Mouse (Mus musculus) hindbrain, embryonic 10.5 days (tissue): ENCODE data around the gene Slc24a1. TPM values are rescaled to one million over a fixed set of nuclear protein-coding genes. Genes with fewer than 3 reads are reported as not detected.

Experiments
- DNase-seq: peaks from one replicate; pipeline ENCODE4 v3.0.0-alpha.2; 2017; ENCODE audit warnings: low spot score
- H3K27ac ChIP-seq: fragments of 300-500 bp; sonication (generic); 2 replicates; pipeline ENCODE4 v1.5.1; 2016; ENCODE audit warnings: mild to moderate bottlenecking, moderate library complexity
- H3K27me3 ChIP-seq: fragments of 300-500 bp; sonication (generic); 2 replicates; pipeline ENCODE4 v1.6.1; 2016; ENCODE audit warnings: mild to moderate bottlenecking; ENCODE audit not compliant: poor library complexity, insufficient read depth, severe bottlenecking
- H3K36me3 ChIP-seq: fragments of 300-500 bp; sonication (generic); 2 replicates; pipeline ENCODE4 v1.6.1; 2016; ENCODE audit warnings: mild to moderate bottlenecking, moderate library complexity
- H3K4me1 ChIP-seq: fragments of 300-500 bp; sonication (generic); replicated peaks from 2 replicates; pipeline ENCODE4 v1.6.1; 2016; ENCODE audit warnings: mild to moderate bottlenecking
- H3K4me3 ChIP-seq: fragments of 300-500 bp; sonication (generic); 2 replicates; pipeline ENCODE4 v1.5.1; 2016; ENCODE audit warnings: mild to moderate bottlenecking, moderate library complexity
- H3K9me3 ChIP-seq: fragments of 300-500 bp; sonication (generic); 2 replicates; pipeline ENCODE4 v1.6.1; 2016; ENCODE audit warnings: mild to moderate bottlenecking, moderate library complexity
- WGBS: fragments of 180-500 bp; shearing (Covaris S2); methylation state at CpG from one replicate; pipeline ENCODE4 v1.1.7; 2016; 5-methylcytosine and 5-hydroxymethylcytosine counted together
- polyA plus RNA-seq: library from polyadenylated mRNA; unstranded; fragments of >200 nt; fragmentation: Nextera tagmentation; extraction: Ambion mirVana; gene quantifications from 2 replicates; pipeline ENCODE4 v1.2.1, GENCODE M21; 2016

The Slc24a1 gene
- polyA plus RNA-seq, 1 experiment from 2014 or later = not detected

DNA sequence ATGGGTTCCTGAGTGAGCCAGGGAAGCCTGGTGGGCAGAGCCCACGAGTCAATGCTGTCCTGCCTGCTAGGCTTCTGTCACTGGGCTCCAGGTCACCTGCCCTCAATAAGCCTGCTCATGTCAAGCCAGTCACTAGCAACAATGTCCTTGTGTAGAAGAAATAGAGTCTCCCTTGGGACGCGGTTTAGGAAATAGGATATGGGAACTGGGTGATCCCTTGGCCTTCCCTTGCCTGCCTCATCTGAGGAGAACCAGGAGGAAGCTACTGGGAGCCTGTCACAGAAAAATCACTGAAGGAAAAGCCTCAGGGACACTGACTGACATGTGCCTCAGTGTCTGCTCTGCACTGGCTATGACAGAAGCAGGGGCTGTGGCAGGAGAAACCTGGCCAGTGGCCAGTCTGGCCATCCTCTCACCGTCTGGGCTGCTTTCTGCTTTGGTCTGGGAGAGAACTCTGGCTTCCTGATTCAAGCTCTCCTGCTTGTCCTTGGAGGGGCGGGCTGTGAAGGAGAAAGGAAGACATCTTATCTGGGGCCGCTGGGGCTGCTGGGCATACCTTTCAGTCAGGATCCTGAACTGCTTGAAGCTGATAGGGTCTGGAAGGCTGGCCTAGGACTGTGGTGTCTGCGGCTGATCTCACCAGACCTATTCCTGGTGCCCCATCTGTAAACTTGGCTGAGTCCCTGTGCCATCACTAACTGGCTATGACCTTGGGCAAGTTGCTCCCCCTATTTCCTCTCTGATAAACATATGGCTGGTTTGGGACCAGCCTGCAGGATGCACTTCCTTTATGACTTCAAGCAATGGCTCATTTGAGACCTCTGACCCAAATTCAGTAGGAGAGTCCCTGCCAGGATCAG lies 19.4 kb downstream of the Slc24a1 start:
- no peaks in the 10 kb centered on the region for H3K9me3 ChIP-seq
- no peaks in the 10 kb centered on the region for H3K36me3 ChIP-seq
- peak overlapping the region; percentile 20; the same call in 1 of the 2 replicates for H3K27ac ChIP-seq
- DNase-seq = no peak
- no peaks in the 10 kb centered on the region; the same call in none of the 2 replicates for H3K27me3 ChIP-seq
- H3K4me1 ChIP-seq = peaks cover 23% of the 10 kb centered on the region
- no peak overlapping the region for H3K4me3 ChIP-seq
- WGBS = 77% methylated on average over 7 of the region's 7 CpGs

DNA sequence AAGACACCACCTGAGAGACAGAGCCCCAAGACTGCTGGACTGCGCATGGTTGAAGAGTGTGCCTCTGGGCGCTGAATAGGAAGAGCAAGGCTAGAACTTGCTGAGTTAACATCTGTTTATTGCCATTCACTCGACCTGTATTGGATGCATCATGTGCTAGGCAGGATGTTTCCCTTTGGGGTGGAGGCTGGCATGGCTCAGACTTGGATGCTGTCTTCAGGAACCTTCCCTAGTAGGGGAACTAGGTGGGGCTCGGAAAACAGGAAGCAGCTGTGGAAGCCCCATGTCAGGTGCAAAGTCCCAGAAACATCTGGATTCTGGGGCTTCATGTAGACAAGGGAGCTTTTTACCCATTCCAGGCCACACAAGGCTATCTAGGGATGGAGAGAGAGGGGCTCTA lies 21.2 kb downstream of the Slc24a1 start:
- WGBS = 84% methylated on average over 4 of the region's 4 CpGs
- Histone ChIP-seq H3K4me1 (peaks cover 17% of the 10 kb centered on the region), H3K4me3 (no peak overlapping the region), H3K27me3 (no peaks in the 10 kb centered on the region), H3K36me3 (no peaks in the 10 kb centered on the region), H3K27ac (no peak overlapping the region), H3K9me3 (no peaks in the 10 kb centered on the region)
- DNase-seq = no peak

- no peak overlapping the region for H3K4me3 ChIP-seq
- DNase-seq = no peak
- no peaks in the 10 kb centered on the region for H3K36me3 ChIP-seq
- no peak overlapping the region for H3K27ac ChIP-seq
- WGBS = 89% methylated on average over 8 of the region's 8 CpGs
- H3K4me1 ChIP-seq = 0 out of 2 replicates have a peak, but pooled peaks cover 2% of the 10 kb centered on the region
- no peaks in the 10 kb centered on the region for H3K27me3 ChIP-seq
- H3K9me3 ChIP-seq = no peaks in the 10 kb centered on the region
Observed at GRCm38 (mm10) chr9:64926201-64926991, 25.0 kb downstream of the Slc24a1 start.

GRCm38 (mm10) chr9:64925771-64926170 lies 25.6 kb downstream of the Slc24a1 start:
- no peak for DNase-seq
- 64% methylated on average over 5 of the region's 5 CpGs for WGBS
- H3K9me3 ChIP-seq = no peaks in the 10 kb centered on the region
- no peaks in the 10 kb centered on the region for H3K36me3 ChIP-seq
- no peaks in the 10 kb centered on the region for H3K27me3 ChIP-seq
- no peak overlapping the region for H3K27ac ChIP-seq
- no peak overlapping the region for H3K4me3 ChIP-seq
- H3K4me1 ChIP-seq = 0 out of 2 replicates have a peak, but pooled peaks cover 2% of the 10 kb centered on the region

GRCm38 (mm10) chr9:64918560-64918959 lies 32.8 kb downstream of the Slc24a1 start:
- H3K4me1 ChIP-seq = peaks cover 7% of the 10 kb centered on the region; the same call in 1 of the 2 replicates
- peak; percentile 60 for DNase-seq
- peak overlapping the region; percentile 43 for H3K4me3 ChIP-seq
- no peaks in the 10 kb centered on the region for H3K27me3 ChIP-seq
- H3K27ac ChIP-seq = peak overlapping the region; percentile 67; the same call in 1 of the 2 replicates
- H3K36me3 ChIP-seq = peaks cover 8% of the 10 kb centered on the region
- no peaks in the 10 kb centered on the region for H3K9me3 ChIP-seq
- 41% methylated on average over 16 of the region's 16 CpGs for WGBS

DNA sequence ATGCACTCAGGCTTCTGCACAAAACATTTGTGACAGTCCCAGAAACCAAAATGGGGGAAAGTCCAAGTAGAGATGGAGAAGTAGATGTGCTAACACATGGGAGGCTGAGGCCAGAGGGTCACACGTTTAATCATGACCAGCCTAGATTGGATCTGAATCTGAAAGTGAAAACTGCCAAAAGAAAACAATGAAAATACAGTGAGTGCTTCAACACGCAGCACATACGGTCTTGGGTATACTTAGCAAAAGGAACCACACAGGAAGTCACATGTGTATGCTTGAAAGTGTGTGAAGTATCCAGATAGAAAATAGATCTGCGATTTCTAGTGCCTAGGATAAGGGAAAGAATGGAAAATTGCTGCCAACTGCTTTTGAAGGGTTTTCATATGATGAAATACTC lies 36.8 kb downstream of the Slc24a1 start:
- WGBS = 89% methylated on average over 4 of the region's 4 CpGs
- H3K9me3 ChIP-seq = no peaks in the 10 kb centered on the region
- no peak for DNase-seq
- no peaks in the 10 kb centered on the region for H3K27me3 ChIP-seq
- H3K36me3 ChIP-seq = peaks cover 27% of the 10 kb centered on the region
- H3K4me1 ChIP-seq = peaks cover 5% of the 10 kb centered on the region; the same call in 1 of the 2 replicates
- no peak overlapping the region for H3K27ac ChIP-seq
- H3K4me3 ChIP-seq = no peak overlapping the region

DNA sequence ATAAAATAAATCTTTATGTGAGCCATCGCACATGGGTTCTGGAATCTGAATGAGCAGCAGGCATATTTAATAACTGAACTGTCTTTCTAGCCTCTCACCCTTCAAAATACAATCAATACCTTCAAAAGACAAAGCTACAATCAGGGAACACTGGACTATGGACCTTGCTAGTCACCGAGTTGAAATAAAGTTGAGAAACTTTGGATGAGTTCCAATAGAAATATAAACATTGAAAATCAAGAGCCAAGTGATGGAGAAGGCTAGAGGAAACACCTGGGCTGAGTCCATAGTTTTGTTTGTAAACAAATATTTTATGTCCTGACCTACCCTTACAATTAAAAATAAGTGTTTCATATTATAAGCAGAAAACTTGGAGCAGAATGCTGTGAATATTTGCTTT lies 37.4 kb downstream of the Slc24a1 start:
- Histone ChIP-seq H3K4me3 (no peak overlapping the region), H3K27ac (no peak overlapping the region)

GRCm38 (mm10) chr9:64913406-64913805 lies 38.0 kb downstream of the Slc24a1 start:
- Histone ChIP-seq H3K9me3 (no peaks in the 10 kb centered on the region), H3K27me3 (no peaks in the 10 kb centered on the region)
- 94% methylated on average over 4 of the region's 4 CpGs for WGBS

More for the DNA sequence above, 37.4 kb downstream of the Slc24a1 start:
- 90% methylated on average over 2 of the region's 2 CpGs for WGBS
- Histone ChIP-seq H3K27me3 (no peaks in the 10 kb centered on the region), H3K9me3 (no peaks in the 10 kb centered on the region), H3K36me3 (peaks cover 29% of the 10 kb centered on the region), H3K4me1 (peaks cover 5% of the 10 kb centered on the region; the same call in 1 of the 2 replicates)
- DNase-seq = no peak

GRCm38 (mm10) chr9:64907441-64907840 lies 44.0 kb downstream of the Slc24a1 start:
- Histone ChIP-seq H3K27ac (no peak overlapping the region), H3K9me3 (no peaks in the 10 kb centered on the region), H3K27me3 (no peaks in the 10 kb centered on the region), H3K4me1 (no peaks in the 10 kb centered on the region), H3K4me3 (no peak overlapping the region), H3K36me3 (peaks cover 31% of the 10 kb centered on the region)
- no peak for DNase-seq
- 96% methylated on average over 3 of the region's 3 CpGs for WGBS

More at GRCm38 (mm10) chr9:64913406-64913805, 38.0 kb downstream of the Slc24a1 start:
- peaks cover 29% of the 10 kb centered on the region for H3K36me3 ChIP-seq
- H3K4me1 ChIP-seq = peaks cover under 1% of the 10 kb centered on the region; the same call in 1 of the 2 replicates
- H3K4me3 ChIP-seq = no peak overlapping the region
- H3K27ac ChIP-seq = no peak overlapping the region
- DNase-seq = no peak

GRCm38 (mm10) chr9:64904917-64905640 lies 46.3 kb downstream of the Slc24a1 start:
- H3K9me3 ChIP-seq = no peaks in the 10 kb centered on the region
- H3K27me3 ChIP-seq = no peaks in the 10 kb centered on the region
- WGBS = 90% methylated on average over 14 of the region's 14 CpGs
- H3K4me3 ChIP-seq = no peak overlapping the region
- no peak for DNase-seq
- no peaks in the 10 kb centered on the region for H3K4me1 ChIP-seq
- H3K27ac ChIP-seq = no peak overlapping the region
- peaks cover 25% of the 10 kb centered on the region for H3K36me3 ChIP-seq

DNA sequence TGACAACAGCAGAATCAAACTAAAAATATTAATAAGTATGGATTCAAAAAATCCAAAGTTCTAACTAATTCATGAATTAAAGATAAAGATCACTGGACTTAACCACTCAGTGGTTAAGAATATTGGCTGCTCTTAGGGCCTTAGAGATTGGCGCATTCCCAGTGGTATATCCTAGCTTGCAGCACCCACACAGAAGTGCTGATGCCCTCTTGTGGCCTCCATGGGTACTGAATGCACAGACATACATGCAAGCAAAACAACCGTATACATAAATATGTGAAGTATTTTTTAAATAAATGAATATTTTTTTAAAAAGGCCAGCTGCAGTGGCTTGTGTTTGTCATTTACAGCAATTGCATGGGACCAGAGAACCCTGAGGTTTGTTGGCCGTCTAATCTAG lies 48.0 kb downstream of the Slc24a1 start:
- H3K4me1 ChIP-seq = no peaks in the 10 kb centered on the region
- no peaks in the 10 kb centered on the region for H3K27me3 ChIP-seq
- peaks cover 26% of the 10 kb centered on the region for H3K36me3 ChIP-seq
- DNase-seq = peak; percentile 70
- no peaks in the 10 kb centered on the region for H3K9me3 ChIP-seq
- no peak overlapping the region for H3K4me3 ChIP-seq
- H3K27ac ChIP-seq = no peak overlapping the region
- 67% methylated on average over 3 of the region's 3 CpGs for WGBS

DNA sequence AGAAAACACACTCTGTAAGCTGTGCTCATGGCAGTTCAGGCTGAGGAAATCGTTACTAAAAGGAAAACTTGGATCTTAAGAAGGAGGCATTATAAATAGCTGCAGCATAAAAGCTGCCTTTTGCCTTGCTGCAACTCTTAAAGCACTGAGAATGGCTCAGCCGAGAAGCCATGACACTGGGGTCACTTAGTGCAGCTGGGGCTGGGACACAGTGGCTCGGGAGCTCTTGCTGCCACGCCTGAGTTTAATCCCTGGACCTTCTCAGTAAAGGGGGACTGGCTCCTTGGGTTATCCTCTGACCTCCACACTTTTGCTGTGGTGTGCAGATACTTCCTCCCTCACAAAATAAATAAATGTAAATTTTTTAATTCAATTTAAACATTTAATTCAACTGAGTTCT lies 48.5 kb downstream of the Slc24a1 start:
- no peaks in the 10 kb centered on the region for H3K4me1 ChIP-seq
- no peak overlapping the region for H3K27ac ChIP-seq
- peaks cover 31% of the 10 kb centered on the region for H3K36me3 ChIP-seq
- no peaks in the 10 kb centered on the region for H3K27me3 ChIP-seq
- no peaks in the 10 kb centered on the region for H3K9me3 ChIP-seq
- H3K4me3 ChIP-seq = no peak overlapping the region
- 44% methylated on average over 4 of the region's 4 CpGs for WGBS
- DNase-seq = no peak
